Comparison of ENCODE assay signal across 23 mouse cellular contexts in genomic region chr4:107052962-107053553, GRCm38 (mm10). TPM values are rescaled to one million over a fixed set of nuclear protein-coding genes. Genes with fewer than 3 reads are reported as not detected.
DNase-seq lines count a peak whose midpoint lies in the region; ATAC-seq and TF ChIP-seq lines count a peak whose summit lies in the region.
"Had no signal": no experiment of that assay in that cellular context is flagged by ENCODE, and none has a peak within 500 bp of the region (broad histone marks: within the 10 kb centered on the region; RNA-seq: fewer than 3 reads in every experiment).

No protein-coding gene starts in this region.

- peak; percentile 36 for DNase-seq in adrenal gland, postnatal 14 days
- DNase-seq in adrenal gland, postnatal 10 days, result no peak
- DNase-seq in retina, postnatal 1 day, result peak; percentile 15
- no peak for DNase-seq in retina, embryonic 14.5 days (ENCODE audit: low spot score)
- no peak for DNase-seq in stomach, postnatal 0 days (ENCODE audit: low spot score)
- DNase-seq in gastrocnemius, adult 2 months, result no peak
- DNase-seq: cerebellum, adult 18-20 months; gastrocnemius, postnatal 14 days; kidney, adult 18-20 months; kidney, postnatal 14 days; liver, embryonic 13.5 days; right cerebral cortex, postnatal 4 days; thymus, adult 2 months had no signal

- H3K4me2 ChIP-seq in hindbrain, embryonic 12.5 days (replicated peaks), result no peak overlapping the region
- no peak overlapping the region for H3K4me2 ChIP-seq in hindbrain, embryonic 16.5 days (ENCODE audit: low read length)
- no peak overlapping the region for H3K4me2 ChIP-seq in stomach, postnatal 0 days (replicated peaks; ENCODE audit: low read depth)
- H3K4me2 ChIP-seq: heart, embryonic 11.5 days; liver, embryonic 13.5 days had no signal

- H3K9me3 ChIP-seq in hindbrain, embryonic 12.5 days (replicated peaks), result no peaks in the 10 kb centered on the region
- no peaks in the 10 kb centered on the region for H3K9me3 ChIP-seq in hindbrain, embryonic 16.5 days (ENCODE audit: control insufficient read depth, low read length)
- no peaks in the 10 kb centered on the region for H3K9me3 ChIP-seq in stomach, postnatal 0 days (ENCODE audit: control insufficient read depth, low read length)
- H3K9me3 ChIP-seq: G1E; liver, embryonic 13.5 days had no signal

- TF ChIP-seq CTCF in stomach, postnatal 0 days (IDR thresholded peaks at IDR 0.05; ENCODE audit: low read depth), result peak; percentile 23; the same call in 1 of the 2 replicates
- TF ChIP-seq CTCF in gastrocnemius, adult 2 months (IDR thresholded peaks at IDR 0.05), result no peak

- ATAC-seq in hindbrain, embryonic 12.5 days (ENCODE audit: low FRiP score), result no peak
- no peak for ATAC-seq in hindbrain, embryonic 16.5 days
- no peak for ATAC-seq in stomach, postnatal 0 days (ENCODE audit: low FRiP score, low TSS enrichment)
- ATAC-seq: forebrain, embryonic 16.5 days; lung, postnatal 0 days had no signal

- peak overlapping the region; percentile 55 for H3K27ac ChIP-seq in hindbrain, embryonic 12.5 days
- H3K27ac ChIP-seq in hindbrain, embryonic 16.5 days (ENCODE audit: low read depth, low read length), result no peak overlapping the region
- no peak overlapping the region for H3K27ac ChIP-seq in stomach, postnatal 0 days (replicated peaks)
- H3K27ac ChIP-seq in gastrocnemius, adult 2 months, result no peak overlapping the region
- H3K27ac ChIP-seq: liver, embryonic 13.5 days had no signal

- H3K27me3 ChIP-seq in hindbrain, embryonic 12.5 days, result no peaks in the 10 kb centered on the region
- no peaks in the 10 kb centered on the region for H3K27me3 ChIP-seq in hindbrain, embryonic 16.5 days (replicated peaks; ENCODE audit: control insufficient read depth, insufficient read depth, low read length)
- no peaks in the 10 kb centered on the region for H3K27me3 ChIP-seq in stomach, postnatal 0 days (ENCODE audit: control insufficient read depth, insufficient read depth, low read length)
- H3K27me3 ChIP-seq: liver, embryonic 13.5 days had no signal

- no peak overlapping the region for H3K4me3 ChIP-seq in hindbrain, embryonic 12.5 days
- no peak overlapping the region for H3K4me3 ChIP-seq in hindbrain, embryonic 16.5 days (ENCODE audit: low read length)
- no peak overlapping the region for H3K4me3 ChIP-seq in stomach, postnatal 0 days (ENCODE audit: low read depth, low read length)
- H3K4me3 ChIP-seq in gastrocnemius, adult 2 months, result no peak overlapping the region
- H3K4me3 ChIP-seq: liver, embryonic 13.5 days had no signal

- WGBS in hindbrain, embryonic 12.5 days, result 52% methylated on average over 5 of the region's 5 CpGs
- 47% methylated on average over 5 of the region's 5 CpGs for WGBS in hindbrain, embryonic 16.5 days
- 50% methylated on average over 5 of the region's 5 CpGs for WGBS in stomach, postnatal 0 days

- H3K4me1 ChIP-seq in hindbrain, embryonic 12.5 days, result no peaks in the 10 kb centered on the region; the same call in 1 of the 2 replicates
- H3K4me1 ChIP-seq in hindbrain, embryonic 16.5 days (ENCODE audit: control insufficient read depth, insufficient read depth, low read depth, low read length), result no peaks in the 10 kb centered on the region; the same call in 1 of the 2 replicates
- H3K4me1 ChIP-seq in stomach, postnatal 0 days (replicated peaks; ENCODE audit: control insufficient read depth, insufficient read depth), result no peaks in the 10 kb centered on the region
- H3K4me1 ChIP-seq: liver, embryonic 13.5 days had no signal

- H3K36me3 ChIP-seq in hindbrain, embryonic 12.5 days, result peaks cover 45% of the 10 kb centered on the region
- peaks cover 13% of the 10 kb centered on the region for H3K36me3 ChIP-seq in hindbrain, embryonic 16.5 days (ENCODE audit: control insufficient read depth, insufficient read depth, low read length)
- peaks cover 18% of the 10 kb centered on the region for H3K36me3 ChIP-seq in stomach, postnatal 0 days (ENCODE audit: control insufficient read depth, insufficient read depth, low read length)

- intact Hi-C loops in gastrocnemius, adult 2 months (cut with DNase I), result loop anchor here (5.0 kb wide), 1 partner anchor 36 kb away; no protein-coding TSS in a partner anchor

- no peak overlapping the region for H3K9ac ChIP-seq in hindbrain, embryonic 12.5 days
- H3K9ac ChIP-seq in hindbrain, embryonic 16.5 days (ENCODE audit: low read depth, low read length), result no peak overlapping the region
- no peak overlapping the region for H3K9ac ChIP-seq in stomach, postnatal 0 days (ENCODE audit: low read length)
- H3K9ac ChIP-seq: liver, embryonic 13.5 days had no signal

- no peak for TF ChIP-seq EP300 in stomach, postnatal 0 days (optimal IDR thresholded peaks at IDR 0.05)

RNA-seq across cellular contexts. Expression of gene Mrpl37, which starts 13.6 kb away (rescaled TPM):
- total RNA-seq in adrenal gland, postnatal 14 days (2021), result 98.8 and 100 TPM in 2 replicates
- 100 to 1,000 TPM in 1 of 2 experiments, 10 to 100 TPM in 1; 99.3 to 119 TPM for total RNA-seq in adrenal gland, postnatal 10 days (2021)
- 78.0 and 80.8 TPM in 2 replicates for polyA plus RNA-seq in hindbrain, embryonic 12.5 days (2016; fragmentation: Nextera tagmentation; extraction: Ambion mirVana)
- 83.2 and 86.8 TPM in 2 replicates for polyA plus RNA-seq in hindbrain, embryonic 16.5 days (2015; fragmentation: Nextera tagmentation; extraction: Ambion mirVana)
- polyA plus RNA-seq in stomach, postnatal 0 days (2015; fragmentation: Nextera tagmentation; extraction: Ambion mirVana), result 52.6 and 54.6 TPM in 2 replicates
- 10 to 100 TPM; 80.8 to 97.5 TPM for total RNA-seq in gastrocnemius, adult 2 months (2021)

RNA-seq across cellular contexts. Expression of gene Cyb5rl, which starts 13.7 kb away (rescaled TPM):
- total RNA-seq in adrenal gland, postnatal 14 days (2021), result 17.0 and 20.1 TPM in 2 replicates
- 10 to 100 TPM; 14.8 to 20.1 TPM for total RNA-seq in adrenal gland, postnatal 10 days (2021)
- polyA plus RNA-seq in hindbrain, embryonic 12.5 days (2016; fragmentation: Nextera tagmentation; extraction: Ambion mirVana), result 4.1 and 4.5 TPM in 2 replicates
- polyA plus RNA-seq in hindbrain, embryonic 16.5 days (2015; fragmentation: Nextera tagmentation; extraction: Ambion mirVana), result 4.4 and 4.7 TPM in 2 replicates
- 5.6 and 6.2 TPM in 2 replicates for polyA plus RNA-seq in stomach, postnatal 0 days (2015; fragmentation: Nextera tagmentation; extraction: Ambion mirVana)
- total RNA-seq in gastrocnemius, adult 2 months (2021), result 10 to 100 TPM; 16.3 to 20.1 TPM

RNA-seq across cellular contexts. Expression of gene Cdcp2, which starts 43.6 kb away (rescaled TPM):
- not detected in 2 replicates for total RNA-seq in adrenal gland, postnatal 14 days (2021)
- under 1 TPM in 1 of 2 experiments, not detected in 1; 0.12 TPM for total RNA-seq in adrenal gland, postnatal 10 days (2021)
- 0.10 TPM in 1 of 2 replicates, not detected in the other for polyA plus RNA-seq in hindbrain, embryonic 12.5 days (2016; fragmentation: Nextera tagmentation; extraction: Ambion mirVana)
- 0.08 TPM in 1 of 2 replicates, not detected in the other for polyA plus RNA-seq in hindbrain, embryonic 16.5 days (2015; fragmentation: Nextera tagmentation; extraction: Ambion mirVana)
- not detected in 2 replicates for polyA plus RNA-seq in stomach, postnatal 0 days (2015; fragmentation: Nextera tagmentation; extraction: Ambion mirVana)
- not detected for total RNA-seq in gastrocnemius, adult 2 months (2021)
- total RNA-seq: gastrocnemius, postnatal 14 days; heart, postnatal 25 days; layer of hippocampus, postnatal 14 days; left cerebral cortex, postnatal 14 days; megakaryocyte-erythroid progenitor cell, adult 5-6 weeks had no signal
- polyA plus RNA-seq: forebrain, embryonic 16.5 days; G1E; heart, embryonic 11.5 days; liver, embryonic 13.5 days had no signal

Comparison
In these comparisons a context has a peak if more than half of its experiments do, and no peak if none do; other contexts are left out.
1. DNase-seq: peak in adrenal gland, postnatal 14 days (single experiment) and retina, postnatal 1 day (single experiment); none in adrenal gland, postnatal 10 days (single experiment), retina, embryonic 14.5 days (single experiment), stomach, postnatal 0 days (single experiment) and gastrocnemius, adult 2 months (single experiment).